Mouse (Mus musculus): ENCODE results near the gene Fndc11. TPM values are rescaled to one million over a fixed set of nuclear protein-coding genes. Genes with fewer than 3 reads are reported as not detected.
"Not testable (repeated sequence)": the region's sequence is repeated elsewhere in the genome, so short reads cannot be mapped to it uniquely, and the experiment has no call there.

Fndc11 gene
- polyA plus RNA-seq (2015; fragmentation: Nextera tagmentation; extraction: Ambion mirVana), result 0.14 and 0.25 TPM in 2 replicates

DNA sequence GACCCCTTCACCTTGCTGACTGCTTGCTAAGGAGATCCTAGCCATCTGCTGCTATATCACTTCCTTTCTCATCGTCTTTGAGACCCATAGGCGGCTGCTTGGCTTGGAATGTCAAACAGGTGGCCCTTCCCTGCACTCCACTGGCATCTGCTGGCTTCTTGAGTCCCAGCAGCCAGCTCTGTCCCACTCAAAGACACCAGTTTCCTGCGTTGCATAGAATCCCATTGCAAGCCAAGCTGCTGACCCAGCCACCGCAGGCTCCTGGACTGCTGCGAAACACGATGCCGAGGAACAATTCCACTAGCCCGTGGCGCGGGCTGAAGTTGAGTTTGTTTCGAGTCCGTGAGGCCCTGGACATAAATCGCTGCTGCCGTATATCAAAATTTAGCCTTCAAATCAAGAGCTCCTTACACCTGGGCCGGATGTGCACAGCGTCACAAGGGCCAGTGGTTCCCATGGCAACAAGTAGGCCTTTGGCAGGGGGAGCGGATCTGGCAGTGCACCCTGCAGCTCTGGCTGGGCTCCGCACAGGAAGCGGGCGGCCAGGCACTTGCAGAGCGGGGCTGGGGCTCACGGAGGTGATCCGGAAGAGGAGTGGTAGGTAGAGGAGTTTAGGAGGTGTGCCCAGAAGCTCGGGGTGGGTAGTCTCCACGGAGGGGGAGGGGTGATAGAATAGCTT lies at the start of gene Fndc11:
Gene Fndc11, plus strand, starts transcription at position 476 of the 679 bp plus-strand sequence.
- H3K4me1 ChIP-seq, result peaks cover 11% of the 10 kb centered on the region
- peak within 1 kb of the TSS; percentile 35 for H3K4me3 ChIP-seq
- peak within 1 kb of the TSS; percentile 58 for H3K4me2 ChIP-seq
- WGBS, result under 1% methylated on average over 25 of the region's 25 CpGs
- peak within 1 kb of the TSS; percentile 83 for H3K27ac ChIP-seq
- H3K27me3 ChIP-seq, result no peaks in the 10 kb centered on the region
- no peaks in the 10 kb centered on the region for H3K36me3 ChIP-seq
- 0 out of 2 replicates have a peak within 1 kb of the TSS, but pooled peaks have one; percentile 20 for H3K9ac ChIP-seq
- peak; percentile 81 for ATAC-seq (ENCODE audit: insufficient number of reproducible peaks, low FRiP score, low TSS enrichment, low read depth)
- H3K9me3 ChIP-seq, result no peaks in the 10 kb centered on the region

DNA sequence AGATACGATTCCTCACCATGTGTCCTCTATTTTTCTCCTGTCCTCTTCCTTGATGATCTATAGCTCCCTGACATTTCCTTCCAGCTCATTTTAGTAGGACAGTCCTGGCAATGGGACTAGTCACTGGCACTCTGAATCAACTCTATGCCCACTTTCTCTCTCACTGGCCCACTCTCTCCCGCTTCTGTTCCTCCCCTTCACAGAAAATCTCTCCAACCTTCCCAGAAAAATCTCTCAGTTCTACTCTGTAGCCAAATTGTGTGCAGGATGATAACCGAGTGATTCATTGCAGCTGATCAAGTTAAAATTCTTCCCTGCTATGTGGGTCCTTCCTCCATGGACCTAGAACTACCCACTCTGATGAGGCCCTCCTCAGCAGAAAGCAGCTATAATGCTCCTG lies 45.2 kb upstream of the Fndc11 start:
- Histone ChIP-seq H3K27me3 (no peaks in the 10 kb centered on the region), H3K36me3 (no peaks in the 10 kb centered on the region), H3K4me1 (no peaks in the 10 kb centered on the region), H3K4me3 (no peak overlapping the region), H3K4me2 (no peak overlapping the region), H3K9ac (no peak overlapping the region), H3K27ac (no peak overlapping the region), H3K9me3 (no peaks in the 10 kb centered on the region)
- 79% methylated on average over 3 of the region's 3 CpGs for WGBS
- no peak for ATAC-seq (ENCODE audit: insufficient number of reproducible peaks, low FRiP score, low TSS enrichment, low read depth)

DNA sequence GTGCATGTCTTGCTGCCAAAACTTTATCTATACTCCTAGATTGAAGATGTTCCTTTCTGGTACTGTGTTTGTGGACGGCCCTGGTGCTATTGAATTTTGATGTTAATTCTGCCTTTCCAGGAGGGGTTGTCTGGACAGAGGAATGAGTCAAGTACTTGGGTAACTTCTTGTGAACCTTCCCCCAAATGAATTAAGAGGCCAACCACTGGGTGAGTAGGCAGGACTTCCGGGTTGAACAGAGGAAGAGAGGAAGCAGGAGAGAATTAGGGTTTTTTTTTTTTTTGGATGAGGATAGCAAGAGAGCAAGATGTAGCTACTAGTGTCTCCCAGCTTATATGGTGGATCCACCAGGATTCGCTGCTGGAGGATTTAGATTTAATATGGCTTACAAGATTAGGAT lies 41.8 kb upstream of the Fndc11 start:
- Histone ChIP-seq H3K4me3 (no peak overlapping the region), H3K27ac (no peak overlapping the region), H3K4me2 (no peak overlapping the region), H3K9ac (no peak overlapping the region), H3K4me1 (no peaks in the 10 kb centered on the region), H3K9me3 (no peaks in the 10 kb centered on the region), H3K36me3 (no peaks in the 10 kb centered on the region), H3K27me3 (no peaks in the 10 kb centered on the region; the same call in 1 of the 2 replicates)
- 79% methylated on average over 3 of the region's 3 CpGs for WGBS
- no peak for ATAC-seq (ENCODE audit: insufficient number of reproducible peaks, low FRiP score, low TSS enrichment, low read depth)

DNA sequence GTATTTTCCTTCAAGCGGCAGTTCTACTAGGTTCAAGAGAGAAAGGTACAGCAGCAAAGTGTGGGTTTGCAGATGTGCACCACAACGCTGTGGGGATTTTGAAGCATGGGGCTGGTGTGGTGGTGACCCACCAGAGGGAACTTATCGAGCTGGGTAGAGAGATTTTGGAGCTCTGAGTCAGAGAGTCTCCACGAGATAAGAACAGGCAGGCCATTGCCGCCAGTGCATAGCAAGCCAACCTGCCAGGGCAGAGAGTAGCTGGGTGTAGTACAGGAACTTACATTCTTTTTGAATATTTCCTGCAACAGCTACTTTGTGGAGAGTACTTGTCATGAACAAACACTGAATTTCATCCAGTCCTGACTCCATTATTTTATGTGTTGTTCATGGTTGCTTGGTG lies 41.3 kb upstream of the Fndc11 start:
- H3K9me3 ChIP-seq, result no peaks in the 10 kb centered on the region
- H3K4me2 ChIP-seq, result no peak overlapping the region
- no peaks in the 10 kb centered on the region; the same call in 1 of the 2 replicates for H3K27me3 ChIP-seq
- no peak overlapping the region for H3K9ac ChIP-seq
- ATAC-seq (ENCODE audit: insufficient number of reproducible peaks, low FRiP score, low TSS enrichment, low read depth), result no peak
- WGBS, result 88% methylated on average over 5 of the region's 5 CpGs
- no peak overlapping the region for H3K4me3 ChIP-seq
- no peaks in the 10 kb centered on the region for H3K4me1 ChIP-seq
- no peak overlapping the region for H3K27ac ChIP-seq
- no peaks in the 10 kb centered on the region for H3K36me3 ChIP-seq

DNA sequence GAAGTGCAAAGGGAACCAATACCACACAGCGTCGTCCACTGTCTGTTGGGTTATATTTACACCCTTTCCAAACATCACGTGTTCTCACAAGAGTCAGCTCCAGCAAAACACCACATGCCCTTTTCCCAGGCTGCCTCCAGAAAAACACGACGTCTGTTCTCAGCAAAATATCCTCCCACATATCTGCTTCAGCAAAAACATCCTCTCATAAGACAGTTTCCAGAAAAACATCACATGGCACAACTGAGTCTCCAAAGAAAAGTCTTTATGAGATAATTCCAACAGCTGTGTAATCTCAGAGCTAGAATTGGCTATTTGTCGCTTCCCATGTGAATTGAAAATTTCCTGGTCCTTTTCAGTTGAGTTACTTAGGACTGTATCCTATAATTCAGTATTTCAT lies 38.9 kb upstream of the Fndc11 start:
- no peaks in the 10 kb centered on the region for H3K36me3 ChIP-seq
- H3K27me3 ChIP-seq, result no peaks in the 10 kb centered on the region; the same call in 1 of the 2 replicates
- H3K4me1 ChIP-seq, result no peaks in the 10 kb centered on the region
- no peak overlapping the region for H3K27ac ChIP-seq
- no peak for ATAC-seq (ENCODE audit: insufficient number of reproducible peaks, low FRiP score, low TSS enrichment, low read depth)
- H3K9me3 ChIP-seq, result no peaks in the 10 kb centered on the region
- H3K9ac ChIP-seq, result no peak overlapping the region
- H3K4me2 ChIP-seq, result no peak overlapping the region
- no peak overlapping the region for H3K4me3 ChIP-seq
- 81% methylated on average over 6 of the region's 6 CpGs for WGBS

DNA sequence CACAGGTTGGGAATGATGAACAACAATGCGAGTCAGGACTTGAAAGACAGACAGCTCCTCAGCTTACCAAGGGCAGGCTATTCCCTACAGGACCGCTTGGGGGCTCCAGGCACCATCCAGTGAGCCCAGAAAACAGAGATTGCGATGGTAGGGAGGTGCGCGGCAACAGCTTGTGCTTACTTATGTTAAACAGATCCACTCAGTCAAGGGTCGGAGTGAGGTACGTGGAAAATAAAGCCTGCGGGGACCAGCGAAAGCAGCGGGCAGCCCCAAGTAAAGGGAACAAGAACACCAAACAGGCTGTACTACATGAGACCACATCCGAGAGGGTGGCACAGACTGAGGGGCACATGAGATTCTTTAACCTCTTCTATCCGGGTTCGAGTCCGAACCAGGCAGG lies 33.2 kb upstream of the Fndc11 start:
- peak overlapping the region; percentile 73 for H3K4me3 ChIP-seq
- no peaks in the 10 kb centered on the region for H3K9me3 ChIP-seq
- 0% methylated on average over 14 of the region's 14 CpGs for WGBS
- no peaks in the 10 kb centered on the region for H3K36me3 ChIP-seq
- H3K4me2 ChIP-seq, result peak overlapping the region; percentile 79
- peak overlapping the region; percentile 94 for H3K27ac ChIP-seq
- no peaks in the 10 kb centered on the region for H3K27me3 ChIP-seq
- H3K9ac ChIP-seq, result peak overlapping the region; percentile 51; the same call in 1 of the 2 replicates
- peak; percentile 80 for ATAC-seq (ENCODE audit: insufficient number of reproducible peaks, low FRiP score, low TSS enrichment, low read depth)
- H3K4me1 ChIP-seq, result peaks cover 14% of the 10 kb centered on the region

DNA sequence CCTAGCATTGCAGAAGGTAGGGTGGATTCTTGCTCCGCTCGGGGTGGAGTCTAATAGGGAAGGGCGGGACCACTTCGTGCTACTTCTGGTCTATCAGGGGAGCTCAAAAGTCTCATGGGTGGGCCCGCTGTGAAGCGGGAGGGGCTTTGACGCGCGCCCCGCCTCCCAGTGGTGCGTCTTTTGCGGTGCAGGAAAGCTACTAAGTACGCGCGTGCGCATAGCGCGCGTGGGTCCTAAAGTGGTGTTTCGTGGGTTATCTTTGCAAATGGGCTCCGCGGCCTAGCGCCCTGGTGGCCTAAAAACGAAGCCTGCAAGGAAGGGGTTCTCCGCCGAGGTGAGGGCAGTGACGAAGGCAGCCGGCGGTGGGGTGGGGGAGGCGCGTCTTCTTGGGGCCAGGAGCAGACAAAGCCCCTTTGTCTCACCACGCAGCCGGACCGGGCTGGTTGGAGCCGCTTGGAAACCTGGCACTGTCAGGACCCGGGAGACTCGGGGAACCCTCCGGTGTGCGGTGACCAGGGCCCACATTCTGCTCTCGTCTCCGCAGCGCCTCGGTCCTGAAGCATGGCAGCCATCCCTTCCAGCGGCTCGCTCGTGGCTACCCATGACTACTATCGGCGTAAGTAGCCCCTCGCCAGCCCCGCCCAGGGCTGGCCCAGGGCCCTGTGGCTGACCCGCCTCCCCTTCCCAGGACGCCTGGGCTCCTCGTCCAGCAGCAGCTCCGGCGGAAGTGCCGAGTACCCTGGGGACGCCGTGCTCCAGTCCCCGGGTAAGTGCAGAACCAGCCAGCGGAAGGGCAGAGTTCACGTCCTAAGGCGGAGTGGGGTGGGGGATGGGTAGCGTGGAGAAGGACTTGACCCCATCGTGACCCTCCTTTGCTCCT lies 32.5 kb upstream of the Fndc11 start, which contains the start of gene Ppdpf:
Gene Ppdpf, plus strand, starts transcription at position 127 of the 880 bp plus-strand sequence.
- peak; percentile 93 for ATAC-seq (ENCODE audit: insufficient number of reproducible peaks, low FRiP score, low TSS enrichment, low read depth)
- Histone ChIP-seq H3K9me3 (no peaks in the 10 kb centered on the region), H3K27ac (peak within 1 kb of the TSS; percentile 94), H3K4me1 (peaks cover 14% of the 10 kb centered on the region), H3K4me3 (peak within 1 kb of the TSS; percentile 73), H3K4me2 (peak within 1 kb of the TSS; percentile 79), H3K36me3 (no peaks in the 10 kb centered on the region), H3K9ac (peak within 1 kb of the TSS; percentile 75), H3K27me3 (no peaks in the 10 kb centered on the region)
- WGBS, result under 1% methylated on average over 64 of the region's 64 CpGs

DNA sequence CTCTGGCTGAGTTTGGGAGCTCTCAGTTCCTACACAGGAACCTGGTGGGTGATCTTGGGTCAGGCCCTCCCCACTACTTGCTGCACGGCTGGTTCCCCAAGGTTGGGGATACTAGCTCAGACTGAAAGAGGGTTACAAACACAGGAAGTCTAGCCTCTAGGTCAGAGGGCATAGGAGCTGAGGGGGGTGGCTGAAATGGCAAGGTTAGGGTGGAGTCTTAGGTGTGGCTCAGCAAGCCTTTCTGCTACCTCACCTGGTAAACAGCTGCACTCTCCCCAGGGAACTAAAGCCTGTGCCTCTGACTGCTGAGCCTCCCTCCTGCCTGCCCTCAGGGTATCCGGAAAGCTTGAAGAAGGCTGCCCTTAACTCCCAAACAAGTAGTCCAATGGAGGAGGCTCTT lies 31.1 kb upstream of the Fndc11 start:
- H3K27ac ChIP-seq, result peak overlapping the region; percentile 57
- peaks cover 14% of the 10 kb centered on the region for H3K4me1 ChIP-seq
- H3K27me3 ChIP-seq, result no peaks in the 10 kb centered on the region
- H3K4me2 ChIP-seq, result peak overlapping the region; percentile 79; the same call in 1 of the 2 replicates
- H3K4me3 ChIP-seq, result peak overlapping the region; percentile 73; the same call in 1 of the 2 replicates
- H3K9me3 ChIP-seq, result no peaks in the 10 kb centered on the region
- H3K9ac ChIP-seq, result no peak overlapping the region
- H3K36me3 ChIP-seq, result no peaks in the 10 kb centered on the region
- 38% methylated on average over 2 of the region's 2 CpGs for WGBS
- no peak for ATAC-seq (ENCODE audit: insufficient number of reproducible peaks, low FRiP score, low TSS enrichment, low read depth)

DNA sequence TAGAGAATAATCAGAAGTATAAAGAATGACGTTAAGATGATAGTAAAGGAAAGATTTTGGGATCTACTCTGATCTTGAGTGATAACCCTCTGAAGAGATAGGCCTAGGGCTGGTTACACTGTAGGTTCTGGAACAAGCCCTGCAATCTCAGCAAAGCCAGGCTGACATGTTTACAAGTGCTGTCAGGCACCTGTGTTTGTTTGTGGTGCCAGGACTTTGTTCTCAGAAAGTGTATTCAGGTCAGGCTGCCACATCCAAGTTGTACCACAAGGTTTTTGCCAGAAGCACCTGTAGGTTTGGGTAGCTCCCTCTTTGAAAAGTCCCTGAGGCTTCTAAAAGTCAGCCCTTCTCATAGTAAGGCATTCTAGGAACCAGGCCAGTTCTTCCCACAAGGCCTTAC lies 30.5 kb upstream of the Fndc11 start:
- no peak overlapping the region for H3K4me2 ChIP-seq
- H3K9me3 ChIP-seq, result no peaks in the 10 kb centered on the region
- H3K4me1 ChIP-seq, result peaks cover 14% of the 10 kb centered on the region
- no peaks in the 10 kb centered on the region for H3K27me3 ChIP-seq
- no peak overlapping the region for H3K4me3 ChIP-seq
- H3K27ac ChIP-seq, result no peak overlapping the region; the same call in 1 of the 2 replicates
- no peak overlapping the region for H3K9ac ChIP-seq
- H3K36me3 ChIP-seq, result no peaks in the 10 kb centered on the region
- WGBS, result 86% methylated on average over 1 of the region's 1 CpGs
- ATAC-seq (ENCODE audit: insufficient number of reproducible peaks, low FRiP score, low TSS enrichment, low read depth), result no peak

DNA sequence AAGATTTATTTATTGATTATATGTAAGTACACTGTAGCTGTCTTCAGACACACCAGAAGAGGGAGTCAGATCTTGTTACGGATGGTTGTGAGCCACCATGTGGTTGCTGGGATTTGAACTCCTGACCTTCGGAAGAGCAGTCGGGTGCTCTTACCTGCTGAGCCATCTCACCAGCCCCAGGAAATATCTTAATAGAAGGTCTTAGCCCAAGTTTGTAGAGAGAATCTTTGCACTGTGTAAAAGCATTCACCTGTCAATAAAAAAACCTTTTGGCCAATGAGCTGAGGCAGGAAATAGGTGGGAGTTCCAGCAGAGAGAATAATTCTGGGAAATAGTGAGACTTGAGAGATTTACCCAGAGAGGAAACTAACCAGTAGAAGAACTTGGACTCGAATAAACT lies 28.4 kb upstream of the Fndc11 start:
- H3K9me3 ChIP-seq; H3K27ac ChIP-seq; H3K36me3 ChIP-seq; H3K4me3 ChIP-seq; H3K4me2 ChIP-seq; H3K9ac ChIP-seq; ATAC-seq (ENCODE audit: insufficient number of reproducible peaks, low FRiP score, low TSS enrichment, low read depth); H3K27me3 ChIP-seq: not testable (repeated sequence)
- 73% methylated on average over 4 of the region's 4 CpGs for WGBS
- peaks cover 11% of the 10 kb centered on the region for H3K4me1 ChIP-seq

DNA sequence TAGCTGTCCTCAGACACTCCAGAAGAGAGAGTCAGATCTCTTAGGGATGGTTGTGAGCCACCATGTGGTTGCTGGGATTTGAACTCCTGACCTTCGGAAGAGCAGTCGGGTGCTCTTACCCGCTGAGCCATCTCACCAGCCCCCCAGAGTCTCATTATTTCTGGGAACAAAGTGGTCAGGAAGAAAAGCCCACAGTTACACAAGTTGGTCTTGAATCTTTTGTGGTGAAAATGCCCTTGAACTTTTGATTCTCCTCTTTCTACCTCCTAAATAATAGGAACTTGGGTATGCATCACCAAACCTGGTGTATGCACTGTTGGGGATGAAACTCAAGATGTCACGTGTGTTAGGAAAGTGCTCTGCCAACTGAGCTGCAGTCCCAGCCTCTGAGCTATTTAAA lies 27.9 kb upstream of the Fndc11 start:
- WGBS, result 80% methylated on average over 4 of the region's 4 CpGs
- peaks cover 11% of the 10 kb centered on the region for H3K4me1 ChIP-seq
- no peaks in the 10 kb centered on the region for H3K27me3 ChIP-seq
- no peak overlapping the region for H3K9ac ChIP-seq
- no peaks in the 10 kb centered on the region for H3K9me3 ChIP-seq
- no peaks in the 10 kb centered on the region for H3K36me3 ChIP-seq
- ATAC-seq (ENCODE audit: insufficient number of reproducible peaks, low FRiP score, low TSS enrichment, low read depth), result no peak
- no peak overlapping the region for H3K4me2 ChIP-seq
- no peak overlapping the region for H3K27ac ChIP-seq
- no peak overlapping the region for H3K4me3 ChIP-seq

DNA sequence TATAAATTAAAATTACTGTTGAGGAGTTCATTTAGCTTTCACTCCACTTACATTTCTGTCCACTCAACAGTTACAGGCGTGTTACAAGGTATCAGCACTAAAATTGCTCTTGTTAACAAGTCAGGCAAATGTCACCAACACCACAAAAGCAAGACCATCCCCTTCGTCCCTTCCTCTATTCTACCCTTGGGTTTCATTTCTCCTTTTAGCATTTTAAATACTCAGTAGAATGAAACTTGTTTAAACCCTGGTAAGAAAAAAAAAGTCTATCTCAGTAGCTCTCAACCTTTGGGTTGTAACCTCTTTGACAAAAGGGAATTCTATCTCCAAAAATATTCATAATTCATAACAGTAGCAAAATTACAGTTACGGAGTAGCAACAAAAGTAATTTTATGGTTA lies 26.8 kb upstream of the Fndc11 start:
- ATAC-seq (ENCODE audit: insufficient number of reproducible peaks, low FRiP score, low TSS enrichment, low read depth), result no peak
- Histone ChIP-seq H3K4me1 (peaks cover 9% of the 10 kb centered on the region), H3K9ac (no peak overlapping the region), H3K27me3 (no peaks in the 10 kb centered on the region), H3K4me3 (no peak overlapping the region), H3K27ac (no peak overlapping the region), H3K9me3 (no peaks in the 10 kb centered on the region), H3K36me3 (no peaks in the 10 kb centered on the region), H3K4me2 (no peak overlapping the region)
- WGBS, result 70% methylated on average over 3 of the region's 3 CpGs
